Mouse (Mus musculus): ENCODE results near the gene Padi2. TPM values are rescaled to one million over a fixed set of nuclear protein-coding genes. Genes with fewer than 3 reads are reported as not detected.

Padi2 gene
- polyA plus RNA-seq, 1 experiment: 2.1 TPM

DNA sequence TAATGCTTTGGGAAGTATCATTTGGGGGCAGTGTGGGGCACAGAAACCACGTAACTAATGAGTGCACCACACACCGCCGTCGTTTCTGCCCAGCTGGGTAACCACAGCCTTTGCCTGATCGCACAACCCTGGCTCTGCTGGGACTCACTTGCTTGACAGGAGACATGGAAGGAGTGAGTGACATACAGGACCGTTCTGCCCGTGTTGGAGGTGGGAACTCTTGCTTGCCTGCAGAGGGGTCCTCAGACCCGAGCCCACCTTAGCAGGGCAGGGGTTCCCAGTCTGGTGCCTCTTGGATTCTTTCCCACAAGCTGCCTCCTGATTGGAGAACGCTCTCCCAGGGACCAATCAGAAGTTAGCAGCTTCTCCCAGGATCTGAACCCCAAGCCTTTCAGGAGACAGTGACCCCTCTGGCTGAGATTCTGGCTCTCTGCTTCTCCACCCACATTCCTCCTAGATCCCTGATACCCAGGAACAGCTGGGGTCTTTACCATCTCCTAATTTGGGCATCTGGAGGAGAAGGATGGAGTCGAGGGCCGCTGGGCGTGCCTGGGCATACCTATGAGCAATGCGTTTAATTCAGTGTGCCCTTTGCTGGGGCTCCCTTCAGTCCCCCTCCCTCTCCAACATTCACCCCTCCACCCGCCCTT is 1.2 kb upstream of the Padi2 start:
- Histone ChIP-seq H3K79me2 (ENCODE audit: control insufficient read depth, insufficient read depth) (no peaks in the 10 kb centered on the region), H3K4me3 (ENCODE audit: insufficient read depth, poor library complexity, severe bottlenecking) (no peak overlapping the region), H3K36me3 (ENCODE audit: control insufficient read depth, insufficient read depth) (no peaks in the 10 kb centered on the region), H3ac (ENCODE audit: control insufficient read depth, insufficient read length, low read depth) (peak overlapping the region; percentile 1), H3K27me3 (ENCODE audit: control insufficient read depth, insufficient read depth, insufficient read length) (no peaks in the 10 kb centered on the region), H3K79me3 (ENCODE audit: low read depth) (no peaks in the 10 kb centered on the region)
- TF ChIP-seq MYOG (IDR thresholded peaks at IDR 0.05; ENCODE audit: control insufficient read depth, extremely low read depth, insufficient read length) (no peak), MYOD1 (IDR thresholded peaks at IDR 0.05; ENCODE audit: control insufficient read depth, insufficient read length, low read depth) (peak; percentile 66), MAX (IDR thresholded peaks at IDR 0.05) (no peak)

DNA sequence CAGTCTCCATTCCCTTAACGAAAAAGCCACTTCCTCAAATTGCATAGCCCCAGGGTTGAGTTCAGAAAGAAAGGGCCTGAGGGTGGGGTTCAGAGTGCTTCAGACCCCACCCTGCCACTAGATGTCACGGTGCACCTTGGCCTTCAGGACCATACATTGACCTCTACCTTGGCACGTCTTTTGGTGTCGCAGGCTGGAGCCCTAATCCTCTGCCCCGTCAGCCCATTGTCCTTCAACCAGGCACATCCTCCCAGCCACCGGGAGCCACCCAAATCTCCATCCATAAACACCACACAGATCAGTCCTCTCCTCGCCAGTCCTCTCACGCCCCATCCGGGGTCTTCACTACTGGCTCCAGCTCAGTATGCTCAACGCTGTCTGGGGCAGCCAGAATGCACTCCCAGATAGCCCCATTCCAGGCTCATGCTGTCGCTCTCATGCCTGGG is 695 bp upstream of the Padi2 start:
- peak overlapping the region; percentile 7 for H3ac ChIP-seq (ENCODE audit: control insufficient read depth, insufficient read length, low read depth)
- no peak overlapping the region for H3K4me3 ChIP-seq (ENCODE audit: insufficient read depth, poor library complexity, severe bottlenecking)
- H3K27me3 ChIP-seq (ENCODE audit: control insufficient read depth, insufficient read depth, insufficient read length): no peaks in the 10 kb centered on the region
- TF ChIP-seq CEBPB (IDR thresholded peaks at IDR 0.05; ENCODE audit: low read depth) (no peak), MYOG (IDR thresholded peaks at IDR 0.05; ENCODE audit: control insufficient read depth, extremely low read depth, insufficient read length) (no peak), USF1 (IDR thresholded peaks at IDR 0.05; ENCODE audit: low read depth) (no peak), MYOD1 (IDR thresholded peaks at IDR 0.05; ENCODE audit: control insufficient read depth, insufficient read length, low read depth) (no peak), MAX (IDR thresholded peaks at IDR 0.05) (no peak), CTCF (IDR thresholded peaks at IDR 0.05; ENCODE audit: control insufficient read depth, insufficient read depth, insufficient read length) (no peak), FOSL1 (IDR thresholded peaks at IDR 0.05; ENCODE audit: insufficient read depth, low read length, poor library complexity, severe bottlenecking) (no peak)
- no peaks in the 10 kb centered on the region for H3K79me3 ChIP-seq (ENCODE audit: low read depth)
- H3K36me3 ChIP-seq (ENCODE audit: control insufficient read depth, insufficient read depth): no peaks in the 10 kb centered on the region
- no peaks in the 10 kb centered on the region for H3K79me2 ChIP-seq (ENCODE audit: control insufficient read depth, insufficient read depth)

DNA sequence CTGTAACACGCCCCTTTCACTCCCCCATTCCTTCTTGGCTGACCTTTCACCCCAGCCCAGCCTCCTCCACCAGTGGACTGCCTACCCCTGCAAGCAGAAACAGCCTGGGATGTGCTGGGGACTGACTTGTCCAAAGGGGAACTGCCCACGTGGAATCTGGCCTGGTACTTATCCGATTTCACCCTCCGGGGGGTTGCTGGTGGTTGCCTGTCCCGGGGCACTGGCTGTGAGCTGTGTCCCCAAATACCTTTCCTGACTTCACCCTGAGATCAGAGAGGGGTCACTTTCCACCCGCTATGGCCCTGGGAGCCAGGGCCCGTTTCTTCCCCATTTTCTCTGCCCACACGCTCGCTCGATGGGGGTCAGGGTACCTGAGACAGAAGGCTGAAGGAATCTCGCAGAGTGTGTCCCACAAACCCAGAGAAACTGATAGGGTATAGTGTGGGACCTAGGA is 710 bp downstream of the Padi2 start:
- no peaks in the 10 kb centered on the region for H3K79me3 ChIP-seq (ENCODE audit: low read depth)
- no peaks in the 10 kb centered on the region for H3K79me2 ChIP-seq (ENCODE audit: control insufficient read depth, insufficient read depth)
- no peak overlapping the region for H3K4me3 ChIP-seq (ENCODE audit: insufficient read depth, poor library complexity, severe bottlenecking)
- no peaks in the 10 kb centered on the region for H3K36me3 ChIP-seq (ENCODE audit: control insufficient read depth, insufficient read depth)
- H3K27me3 ChIP-seq (ENCODE audit: control insufficient read depth, insufficient read depth, insufficient read length): no peaks in the 10 kb centered on the region
- H3ac ChIP-seq (ENCODE audit: control insufficient read depth, insufficient read length, low read depth): no peak overlapping the region
- TF ChIP-seq CEBPB (IDR thresholded peaks at IDR 0.05; ENCODE audit: low read depth) (no peak), MYOD1 (IDR thresholded peaks at IDR 0.05; ENCODE audit: control insufficient read depth, insufficient read length, low read depth) (no peak), FOSL1 (IDR thresholded peaks at IDR 0.05; ENCODE audit: insufficient read depth, low read length, poor library complexity, severe bottlenecking) (no peak), CTCF (IDR thresholded peaks at IDR 0.05; ENCODE audit: control insufficient read depth, insufficient read depth, insufficient read length) (no peak), MAX (IDR thresholded peaks at IDR 0.05) (no peak), USF1 (IDR thresholded peaks at IDR 0.05; ENCODE audit: low read depth) (no peak), MYOG (IDR thresholded peaks at IDR 0.05; ENCODE audit: control insufficient read depth, extremely low read depth, insufficient read length) (no peak)

DNA sequence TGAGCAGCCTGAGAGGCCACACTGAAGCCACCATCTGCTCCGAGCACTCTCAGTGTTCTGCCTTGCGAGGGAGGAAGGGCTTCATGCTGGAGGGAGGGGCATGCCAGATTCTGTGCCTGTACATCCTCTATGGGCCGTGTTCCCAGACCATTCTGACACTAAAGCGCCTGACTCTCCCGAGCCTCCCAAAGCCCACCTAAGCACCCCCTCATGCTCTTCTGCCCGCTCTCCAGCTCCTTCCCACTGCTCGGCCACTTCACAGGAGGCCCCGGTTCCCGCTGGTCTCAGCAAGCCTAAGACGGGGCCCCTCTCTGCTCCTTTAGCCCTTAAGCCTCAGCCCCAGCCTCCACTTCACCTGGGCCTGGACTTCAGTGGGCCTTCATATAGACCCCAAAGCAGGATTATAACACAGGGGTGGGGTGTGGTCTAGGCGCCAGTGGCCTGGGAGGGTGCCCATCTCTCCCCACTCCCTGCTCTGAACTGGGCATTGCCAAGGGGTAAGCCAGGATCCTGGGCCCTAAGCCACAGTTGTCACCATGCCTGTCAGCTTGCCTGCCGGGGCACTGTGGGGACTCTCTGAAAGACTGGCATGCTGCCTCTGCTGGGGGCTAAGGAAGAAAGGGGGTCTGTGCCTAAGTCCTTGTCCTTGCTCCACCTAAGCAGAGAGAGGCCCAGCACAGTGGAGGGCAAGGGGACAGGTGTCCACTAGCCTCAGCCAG is 1.3 kb downstream of the Padi2 start:
- Histone ChIP-seq H3ac (ENCODE audit: control insufficient read depth, insufficient read length, low read depth) (no peak overlapping the region), H3K79me2 (ENCODE audit: control insufficient read depth, insufficient read depth) (no peaks in the 10 kb centered on the region), H3K4me3 (ENCODE audit: insufficient read depth, poor library complexity, severe bottlenecking) (no peak overlapping the region), H3K36me3 (ENCODE audit: control insufficient read depth, insufficient read depth) (no peaks in the 10 kb centered on the region), H3K27me3 (ENCODE audit: control insufficient read depth, insufficient read depth, insufficient read length) (no peaks in the 10 kb centered on the region), H3K79me3 (ENCODE audit: low read depth) (no peaks in the 10 kb centered on the region)
- TF ChIP-seq CTCF (IDR thresholded peaks at IDR 0.05; ENCODE audit: control insufficient read depth, insufficient read depth, insufficient read length) (no peak), MYOG (IDR thresholded peaks at IDR 0.05; ENCODE audit: control insufficient read depth, extremely low read depth, insufficient read length) (no peak), MAX (IDR thresholded peaks at IDR 0.05) (no peak), CEBPB (IDR thresholded peaks at IDR 0.05; ENCODE audit: low read depth) (no peak), USF1 (IDR thresholded peaks at IDR 0.05; ENCODE audit: low read depth) (no peak), FOSL1 (IDR thresholded peaks at IDR 0.05; ENCODE audit: insufficient read depth, low read length, poor library complexity, severe bottlenecking) (no peak), MYOD1 (IDR thresholded peaks at IDR 0.05; ENCODE audit: control insufficient read depth, insufficient read length, low read depth) (no peak)

DNA sequence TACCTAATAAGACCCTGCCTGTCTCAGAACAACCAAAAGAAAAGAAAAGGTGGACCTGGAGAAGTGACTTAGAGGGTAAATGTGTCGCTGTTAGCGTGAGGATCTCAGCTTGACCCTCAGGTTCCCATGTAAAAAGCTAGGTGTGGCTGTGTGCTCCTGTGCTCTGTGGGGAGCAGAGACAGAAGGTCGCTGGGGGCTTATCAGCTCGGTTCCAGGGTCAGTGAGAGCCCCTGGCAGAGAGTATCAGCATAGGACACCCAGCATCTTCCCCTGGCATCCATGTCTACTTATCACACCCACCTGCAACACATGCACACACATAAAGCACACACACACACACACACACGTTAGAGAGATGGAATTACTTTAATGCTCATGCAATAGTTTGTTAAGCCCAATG is 2.5 kb downstream of the Padi2 start:
- H3K79me2 ChIP-seq (ENCODE audit: control insufficient read depth, insufficient read depth): no peaks in the 10 kb centered on the region
- H3K27me3 ChIP-seq (ENCODE audit: control insufficient read depth, insufficient read depth, insufficient read length): no peaks in the 10 kb centered on the region
- H3K36me3 ChIP-seq (ENCODE audit: control insufficient read depth, insufficient read depth): no peaks in the 10 kb centered on the region
- no peaks in the 10 kb centered on the region for H3K79me3 ChIP-seq (ENCODE audit: low read depth)
- no peak overlapping the region for H3K4me3 ChIP-seq (ENCODE audit: insufficient read depth, poor library complexity, severe bottlenecking)
- no peak for TF ChIP-seq MAX (IDR thresholded peaks at IDR 0.05)
- TF ChIP-seq FOSL1 (IDR thresholded peaks at IDR 0.05; ENCODE audit: insufficient read depth, low read length, poor library complexity, severe bottlenecking): no peak
- H3ac ChIP-seq (ENCODE audit: control insufficient read depth, insufficient read length, low read depth): no peak overlapping the region

DNA sequence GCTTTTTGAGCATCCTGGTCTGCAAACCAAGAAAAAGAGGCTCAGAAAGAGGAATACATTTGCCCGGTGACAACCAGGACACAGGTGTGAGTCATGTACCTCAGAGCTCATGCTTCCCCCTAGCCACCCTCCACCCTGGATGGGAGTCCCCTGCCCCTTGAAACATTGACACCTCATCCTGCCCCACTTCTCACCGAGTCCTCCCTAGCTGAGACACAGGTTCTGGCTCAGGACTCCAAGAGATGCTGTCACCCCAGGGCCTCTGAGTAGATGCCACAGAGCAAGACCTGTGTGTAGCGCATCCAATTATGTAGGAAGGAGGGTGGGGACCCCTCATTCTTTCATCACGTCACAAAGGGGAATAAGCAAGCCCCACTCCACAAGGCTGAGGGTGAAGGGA is 3.4 kb downstream of the Padi2 start:
- Histone ChIP-seq H3K4me3 (ENCODE audit: insufficient read depth, poor library complexity, severe bottlenecking) (no peak overlapping the region), H3K79me2 (ENCODE audit: control insufficient read depth, insufficient read depth) (no peaks in the 10 kb centered on the region), H3K79me3 (ENCODE audit: low read depth) (no peaks in the 10 kb centered on the region), H3K36me3 (ENCODE audit: control insufficient read depth, insufficient read depth) (no peaks in the 10 kb centered on the region), H3ac (ENCODE audit: control insufficient read depth, insufficient read length, low read depth) (no peak overlapping the region), H3K27me3 (ENCODE audit: control insufficient read depth, insufficient read depth, insufficient read length) (no peaks in the 10 kb centered on the region)
- TF ChIP-seq MAX (IDR thresholded peaks at IDR 0.05) (no peak), MYOG (IDR thresholded peaks at IDR 0.05; ENCODE audit: control insufficient read depth, extremely low read depth, insufficient read length) (no peak), USF1 (IDR thresholded peaks at IDR 0.05; ENCODE audit: low read depth) (no peak), FOSL1 (IDR thresholded peaks at IDR 0.05; ENCODE audit: insufficient read depth, low read length, poor library complexity, severe bottlenecking) (no peak), CTCF (IDR thresholded peaks at IDR 0.05; ENCODE audit: control insufficient read depth, insufficient read depth, insufficient read length) (no peak), CEBPB (IDR thresholded peaks at IDR 0.05; ENCODE audit: low read depth) (no peak), MYOD1 (IDR thresholded peaks at IDR 0.05; ENCODE audit: control insufficient read depth, insufficient read length, low read depth) (no peak)

Measured in C2C12 (cell line).